Mouse (Mus musculus) ES-Bruce4 (cell line): ENCODE data around the gene Bsdc1. TPM values are rescaled to one million over a fixed set of nuclear protein-coding genes. Genes with fewer than 3 reads are reported as not detected.

Experiments used
- H3K27ac ChIP-seq: 2 replicates; pipeline ENCODE4 v1.5.1; 2012; ENCODE audit warnings: low read length, inconsistent platforms; ENCODE audit not compliant: insufficient read depth
- H3K27me3 ChIP-seq: 2 replicates; pipeline ENCODE4 v1.6.1; 2012; ENCODE audit warnings: mild to moderate bottlenecking, low read length, inconsistent platforms; ENCODE audit not compliant: control insufficient read depth, poor library complexity, insufficient read depth, severe bottlenecking
- H3K36me3 ChIP-seq: 2 replicates; pipeline ENCODE4 v1.6.1; 2012; ENCODE audit warnings: inconsistent platforms, mild to moderate bottlenecking, low read length, moderate library complexity; ENCODE audit not compliant: control insufficient read depth, poor library complexity, insufficient read depth, severe bottlenecking
- H3K4me1 ChIP-seq: one replicate; pipeline ENCODE4 v1.8.1; 2011; ENCODE audit warnings: low read length; ENCODE audit not compliant: control insufficient read depth, insufficient read depth
- H3K4me3 ChIP-seq: 2 replicates; pipeline ENCODE4 v1.5.1; 2011; ENCODE audit warnings: low read depth, mild to moderate bottlenecking, low read length
- H3K9ac ChIP-seq: 2 replicates; pipeline ENCODE4 v1.6.1; 2012; ENCODE audit warnings: low read depth, mild to moderate bottlenecking, inconsistent platforms; ENCODE audit not compliant: poor library complexity, severe bottlenecking
- H3K9me3 ChIP-seq: replicated peaks from 2 replicates; pipeline ENCODE4 v1.6.1; 2012; ENCODE audit warnings: mild to moderate bottlenecking, low read length, inconsistent platforms; ENCODE audit not compliant: control insufficient read depth, poor library complexity, insufficient read depth, severe bottlenecking
- CTCF ChIP-seq: IDR thresholded peaks from one replicate; pipeline ENCODE4 v1.8.1; 2011; ENCODE audit warnings: low read depth, low read length
- EP300 ChIP-seq: IDR thresholded peaks from 2 replicates; pipeline ENCODE4 v1.6.1; 2011; ENCODE audit warnings: low read depth, low read length; ENCODE audit not compliant: insufficient read depth
- POLR2A ChIP-seq: IDR thresholded peaks from one replicate; pipeline ENCODE4 v1.8.1; 2011; ENCODE audit warnings: low read length; ENCODE audit not compliant: insufficient read depth
- polyA plus RNA-seq: library from polyadenylated mRNA; stranded (reverse); fragments of >200 nt; gene quantifications from 2 replicates; pipeline ENCODE4 v1.2.4, GENCODE M21; 2011; ENCODE audit warnings: low read depth; ENCODE audit not compliant: missing spikeins, insufficient read depth, insufficient read length

Bsdc1 gene
- polyA plus RNA-seq, 1 experiment: 31.6 TPM

DNA sequence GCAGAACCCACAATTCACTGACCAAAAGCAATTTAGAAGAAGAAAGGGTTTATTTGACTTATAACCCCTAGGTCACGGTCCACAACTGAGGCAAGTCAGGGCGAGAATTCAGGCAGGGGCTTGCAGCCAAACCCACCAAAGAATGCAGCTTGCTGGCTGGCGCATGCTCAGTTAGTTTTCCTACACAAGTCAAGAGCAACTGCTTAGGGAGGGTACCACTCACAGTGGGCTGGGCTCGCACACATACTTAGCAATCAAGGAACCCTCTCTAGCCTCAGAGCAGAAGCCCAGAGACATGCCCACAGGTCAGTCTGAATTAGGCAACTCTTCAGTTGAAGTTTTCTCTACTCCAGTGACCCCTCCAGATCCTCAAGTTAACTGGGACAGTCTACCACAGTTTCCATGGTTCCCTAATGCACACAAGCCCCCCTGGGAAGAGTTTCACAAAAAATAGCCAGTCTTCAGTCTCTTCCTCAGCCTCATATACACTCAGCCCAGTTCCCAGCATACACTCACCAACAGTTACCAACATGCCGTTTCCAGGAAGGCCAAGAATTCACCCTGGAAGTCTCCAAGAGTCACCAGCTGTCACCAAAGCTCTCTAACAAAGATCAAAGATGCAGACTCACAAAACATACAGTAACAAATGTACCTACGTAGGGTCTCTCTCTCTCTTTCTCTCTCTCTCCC, 49.5 kb downstream of the Bsdc1 start:
- Histone ChIP-seq H3K4me1 (peaks cover 4% of the 10 kb centered on the region), H3K9ac (no peak overlapping the region), H3K27me3 (no peaks in the 10 kb centered on the region), H3K4me3 (no peak overlapping the region), H3K27ac (no peak overlapping the region), H3K36me3 (peaks cover 7% of the 10 kb centered on the region; the same call in 1 of the 2 replicates), H3K9me3 (no peaks in the 10 kb centered on the region)
- TF ChIP-seq EP300: no peak
- TF ChIP-seq CTCF: no peak
- no peak for TF ChIP-seq POLR2A

- Histone ChIP-seq H3K4me3 (no peak overlapping the region), H3K27me3 (no peaks in the 10 kb centered on the region), H3K36me3 (peaks cover 9% of the 10 kb centered on the region; the same call in 1 of the 2 replicates), H3K9ac (no peak overlapping the region), H3K9me3 (no peaks in the 10 kb centered on the region), H3K4me1 (peaks cover 4% of the 10 kb centered on the region), H3K27ac (no peak overlapping the region)
- TF ChIP-seq EP300 (no peak), CTCF (no peak), POLR2A (no peak)
Measured at GRCm38 (mm10) chr4:129511413-129512096, 50.2 kb downstream of the Bsdc1 start.

DNA sequence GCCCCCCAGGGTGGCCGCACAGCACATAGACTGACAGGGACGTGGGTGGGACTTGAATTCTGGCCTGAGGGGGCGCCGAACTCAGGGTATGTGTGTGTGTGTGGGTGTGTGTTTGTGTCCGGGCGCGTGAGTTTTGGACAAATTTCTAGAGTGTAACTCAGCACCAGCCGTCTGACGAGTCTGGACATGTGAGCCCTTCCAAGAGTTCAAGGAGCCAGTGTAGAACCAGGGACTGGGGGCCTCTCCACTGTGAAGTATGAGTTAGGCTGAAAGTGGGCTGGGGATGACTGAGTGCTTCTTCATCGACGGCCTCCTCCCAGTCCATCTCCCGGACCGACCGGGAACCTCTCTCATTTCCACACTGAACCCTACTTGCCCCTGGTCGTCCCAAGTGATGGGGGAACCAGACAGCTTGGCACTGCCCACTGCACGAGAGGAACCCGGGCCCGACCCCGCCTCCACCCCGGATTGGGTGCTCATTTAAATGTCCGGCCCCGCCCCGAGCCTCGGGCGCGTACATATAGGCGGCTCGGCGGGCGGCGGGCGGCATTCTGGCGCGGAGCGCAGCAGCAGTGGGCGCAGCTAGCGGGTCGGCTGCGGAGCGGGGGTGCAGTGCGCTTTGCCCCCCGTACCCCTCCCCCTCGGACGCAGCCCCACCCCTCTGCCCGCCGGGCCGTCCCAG, 51.8 kb downstream of the Bsdc1 start, which contains the start of gene Marcksl1:
Gene Marcksl1 (plus strand): TSS at position 496 of the 682 bp plus-strand sequence.
- peak within 1 kb of the TSS; percentile 36; the same call in 1 of the 2 replicates for H3K27ac ChIP-seq
- peak within 1 kb of the TSS; percentile 69 for H3K4me3 ChIP-seq
- peaks cover 4% of the 10 kb centered on the region for H3K4me1 ChIP-seq
- H3K9me3 ChIP-seq: no peaks in the 10 kb centered on the region
- H3K9ac ChIP-seq: peak within 1 kb of the TSS; percentile 99
- H3K36me3 ChIP-seq: peaks cover 18% of the 10 kb centered on the region
- no peaks in the 10 kb centered on the region for H3K27me3 ChIP-seq
- TF ChIP-seq CTCF (no peak), POLR2A (peak; percentile 74)

- Histone ChIP-seq H3K27me3 (no peaks in the 10 kb centered on the region), H3K27ac (peak overlapping the region; percentile 30; the same call in 1 of the 2 replicates), H3K9ac (peak overlapping the region; percentile 99), H3K4me3 (peak overlapping the region; percentile 69), H3K36me3 (peaks cover 20% of the 10 kb centered on the region), H3K9me3 (no peaks in the 10 kb centered on the region), H3K4me1 (peaks cover 4% of the 10 kb centered on the region)
- TF ChIP-seq CTCF: no peak
- no peak for TF ChIP-seq POLR2A
- no peak for TF ChIP-seq EP300
Measured at GRCm38 (mm10) chr4:129513891-129514290, 52.5 kb downstream of the Bsdc1 start.

DNA sequence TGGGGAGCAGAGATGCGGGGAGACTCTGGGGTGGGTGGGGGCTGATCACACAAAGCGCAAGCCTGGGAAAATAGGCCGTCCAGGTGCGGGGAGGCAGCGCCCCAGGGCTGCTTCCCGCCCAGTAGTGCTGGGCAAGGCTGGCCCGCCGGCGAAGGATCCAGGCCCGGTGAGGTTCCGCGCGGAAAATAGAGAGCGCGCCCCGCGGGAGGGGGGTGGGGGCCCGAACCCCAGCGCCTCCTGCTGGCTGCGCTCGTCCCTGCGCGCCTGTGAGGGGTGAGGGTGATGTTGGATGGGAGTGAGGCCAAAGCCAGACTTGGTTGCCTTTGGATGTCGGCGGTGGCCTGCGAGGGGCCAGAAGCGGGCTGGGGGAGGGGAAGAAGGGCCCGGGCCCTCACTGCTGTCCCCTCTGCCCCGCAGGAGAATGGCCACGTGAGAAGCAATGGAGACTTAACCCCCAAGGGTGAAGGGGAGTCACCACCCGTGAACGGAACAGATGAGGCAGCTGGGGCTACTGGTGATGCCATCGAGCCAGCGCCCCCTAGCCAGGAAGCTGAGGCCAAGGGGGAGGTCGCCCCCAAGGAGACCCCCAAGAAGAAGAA, 53.0 kb downstream of the Bsdc1 start:
- peaks cover 4% of the 10 kb centered on the region for H3K4me1 ChIP-seq
- H3K9me3 ChIP-seq: no peaks in the 10 kb centered on the region
- TF ChIP-seq EP300 (no peak), CTCF (peak; percentile 59)
- peak overlapping the region; percentile 99 for H3K9ac ChIP-seq
- no peak overlapping the region for H3K27ac ChIP-seq
- peak overlapping the region; percentile 69 for H3K4me3 ChIP-seq
- no peaks in the 10 kb centered on the region for H3K27me3 ChIP-seq
- H3K36me3 ChIP-seq: peaks cover 20% of the 10 kb centered on the region
